Mouse (Mus musculus) small intestine, adult 2 months (tissue): ENCODE measurements around the gene Rpl18. TPM values are rescaled to one million over a fixed set of nuclear protein-coding genes. Genes with fewer than 3 reads are reported as not detected.

Experiments
- H3K27ac ChIP-seq: fragments of 200-500 bp; 2 replicates; pipeline ENCODE4 v1.5.1; 2012; ENCODE audit warnings: low read depth, low read length, control low read depth, inconsistent platforms; ENCODE audit not compliant: insufficient read depth
- H3K27me3 ChIP-seq: fragments of 200-500 bp; 2 replicates; pipeline ENCODE4 v1.6.1; 2012; ENCODE audit warnings: mild to moderate bottlenecking, moderate library complexity, low read length, inconsistent platforms; ENCODE audit not compliant: control insufficient read depth, insufficient read depth
- H3K36me3 ChIP-seq: fragments of 200-500 bp; 2 replicates; pipeline ENCODE4 v1.6.1; 2012; ENCODE audit warnings: mild to moderate bottlenecking, low read length, control low read depth, inconsistent platforms; ENCODE audit not compliant: control insufficient read depth, insufficient read depth
- H3K4me1 ChIP-seq: fragments of 200-500 bp; 2 replicates; pipeline ENCODE4 v1.6.1; 2012; ENCODE audit warnings: low read length, inconsistent platforms, mixed read lengths; ENCODE audit not compliant: control insufficient read depth, insufficient read depth, insufficient read length
- H3K4me3 ChIP-seq: fragments of 200-500 bp; 2 replicates; pipeline ENCODE4 v1.5.1; 2012; ENCODE audit warnings: low read depth, mild to moderate bottlenecking, control low read depth, inconsistent platforms, low read length, moderate library complexity
- CTCF ChIP-seq: fragments of 200-500 bp; IDR thresholded peaks from 2 replicates; pipeline ENCODE4 v1.5.1; 2012; ENCODE audit warnings: low read depth, mild to moderate bottlenecking, control low read depth, inconsistent platforms, low read length, moderate library complexity, mixed read lengths; ENCODE audit not compliant: insufficient replicate concordance, insufficient read length; ENCODE audit errors: extremely low read depth
- POLR2A ChIP-seq: fragments of 200-500 bp; IDR thresholded peaks from 2 replicates; pipeline ENCODE4 v1.6.1; 2012; ENCODE audit warnings: low read depth, mild to moderate bottlenecking, control low read depth, inconsistent platforms, low read length, moderate library complexity
- WGBS: fragments of 180-500 bp; shearing (Covaris S2); methylation state at CpG from one replicate; pipeline ENCODE4 v1.1.7; 2018; 5-methylcytosine and 5-hydroxymethylcytosine counted together
- polyA plus RNA-seq: library from polyadenylated mRNA; depleted of rRNA; stranded (reverse); fragments of >200 nt; gene quantifications from 2 replicates; pipeline ENCODE4 v1.2.3, GENCODE M21; 2012

The Rpl18 gene
- polyA plus RNA-seq, 1 experiment, result 1,370 TPM

- H3K27ac ChIP-seq, result peak overlapping the region; percentile 71
- TF ChIP-seq POLR2A (no peak), CTCF (no peak)
- WGBS, result 44% methylated on average over 8 of the region's 8 CpGs
- peaks cover 21% of the 10 kb centered on the region for H3K27me3 ChIP-seq
- no peak overlapping the region for H3K4me3 ChIP-seq
- peaks cover 9% of the 10 kb centered on the region for H3K4me1 ChIP-seq
- H3K36me3 ChIP-seq, result no peaks in the 10 kb centered on the region
These were observed 34.1 kb upstream of the Rpl18 start for GRCm38 (mm10) chr7:45681046-45681736.

GRCm38 (mm10) chr7:45682144-45683126, 32.8 kb upstream of the Rpl18 start:
- Histone ChIP-seq H3K27ac (peak overlapping the region; percentile 33; the same call in 1 of the 2 replicates), H3K4me3 (peak overlapping the region; percentile 16; the same call in 1 of the 2 replicates), H3K27me3 (peaks cover 15% of the 10 kb centered on the region; the same call in 1 of the 2 replicates), H3K4me1 (peaks cover 4% of the 10 kb centered on the region), H3K36me3 (no peaks in the 10 kb centered on the region)
- WGBS, result 36% methylated on average over 14 of the region's 14 CpGs
- TF ChIP-seq CTCF (peak; percentile 98), POLR2A (0 out of 2 replicates have a peak, but pooled peaks have one; percentile 10)

GRCm38 (mm10) chr7:45683396-45684050, 31.7 kb upstream of the Rpl18 start, which contains the start of gene Ntn5:
Gene Ntn5 (plus strand): TSS chr7:45684022.
- Histone ChIP-seq H3K4me1 (peaks cover 3% of the 10 kb centered on the region), H3K4me3 (no peak within 1 kb of the TSS), H3K36me3 (no peaks in the 10 kb centered on the region), H3K27ac (no peak within 1 kb of the TSS), H3K27me3 (peaks cover 11% of the 10 kb centered on the region; the same call in 1 of the 2 replicates)
- WGBS, result 87% methylated on average over 7 of the region's 7 CpGs
- TF ChIP-seq CTCF (no peak), POLR2A (no peak)

DNA sequence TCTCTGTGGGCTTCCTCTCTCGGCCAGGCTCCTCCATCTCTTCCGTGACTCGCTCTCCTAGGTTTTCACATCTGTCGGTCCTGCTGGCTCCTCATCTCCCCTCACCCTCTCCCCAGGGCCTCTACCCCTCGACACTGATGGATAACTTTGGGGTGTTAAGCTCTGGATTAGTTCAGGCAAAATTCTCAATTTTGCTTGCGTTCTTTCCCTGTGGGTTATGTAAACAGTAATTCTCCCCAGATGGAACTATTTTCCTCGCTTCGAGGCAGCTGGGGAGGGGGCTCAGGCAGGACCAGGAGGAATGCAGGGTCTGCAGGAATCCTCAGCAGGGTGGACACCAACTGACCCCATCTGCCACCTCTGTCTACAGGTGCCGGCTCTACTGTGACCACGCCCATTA, 29.4 kb upstream of the Rpl18 start:
- TF ChIP-seq CTCF (no peak), POLR2A (no peak)
- Histone ChIP-seq H3K4me3 (no peak overlapping the region), H3K4me1 (peaks cover 3% of the 10 kb centered on the region), H3K27me3 (peaks cover 5% of the 10 kb centered on the region; the same call in 1 of the 2 replicates), H3K36me3 (no peaks in the 10 kb centered on the region), H3K27ac (no peak overlapping the region)
- WGBS, result 61% methylated on average over 10 of the region's 10 CpGs

- no peaks in the 10 kb centered on the region for H3K36me3 ChIP-seq
- peaks cover 3% of the 10 kb centered on the region for H3K4me1 ChIP-seq
- peaks cover 5% of the 10 kb centered on the region; the same call in 1 of the 2 replicates for H3K27me3 ChIP-seq
- no peak overlapping the region for H3K27ac ChIP-seq
- TF ChIP-seq CTCF (no peak), POLR2A (no peak)
- 57% methylated on average over 3 of the region's 3 CpGs for WGBS
- H3K4me3 ChIP-seq, result no peak overlapping the region
These were observed 28.4 kb upstream of the Rpl18 start for GRCm38 (mm10) chr7:45686841-45687240.

DNA sequence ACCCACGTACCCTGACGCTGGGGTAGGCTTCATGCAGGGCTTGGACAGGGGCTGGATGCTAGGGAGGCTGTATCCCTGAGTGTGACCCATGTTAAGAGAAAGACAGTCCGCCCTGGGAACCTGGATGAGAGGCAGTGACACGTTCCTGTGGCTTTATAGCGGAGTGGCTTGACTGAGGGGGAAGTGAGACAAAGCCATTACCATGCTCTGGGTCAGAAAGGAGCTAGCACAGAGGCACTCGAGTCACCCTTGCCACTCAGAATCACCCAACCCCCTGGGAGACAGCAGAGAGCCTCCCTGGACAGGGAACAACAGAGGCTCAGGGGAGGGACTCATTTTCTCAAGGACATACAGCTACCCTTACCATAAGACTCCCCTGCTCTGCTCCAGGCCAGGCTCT, 26.2 kb upstream of the Rpl18 start:
- H3K4me1 ChIP-seq, result no peaks in the 10 kb centered on the region
- WGBS, result 71% methylated on average over 6 of the region's 6 CpGs
- no peak overlapping the region for H3K27ac ChIP-seq
- H3K4me3 ChIP-seq, result no peak overlapping the region
- H3K27me3 ChIP-seq, result peaks cover 5% of the 10 kb centered on the region; the same call in 1 of the 2 replicates
- no peaks in the 10 kb centered on the region for H3K36me3 ChIP-seq
- TF ChIP-seq POLR2A, result no peak
- no peak for TF ChIP-seq CTCF

- 60% methylated on average over 11 of the region's 11 CpGs for WGBS
- Histone ChIP-seq H3K4me3 (no peak overlapping the region), H3K27ac (no peak overlapping the region), H3K36me3 (no peaks in the 10 kb centered on the region), H3K4me1 (no peaks in the 10 kb centered on the region), H3K27me3 (peaks cover 5% of the 10 kb centered on the region; the same call in 1 of the 2 replicates)
- TF ChIP-seq POLR2A (no peak), CTCF (no peak)
These were observed 25.5 kb upstream of the Rpl18 start for GRCm38 (mm10) chr7:45689800-45690199.
